Mouse (Mus musculus) embryonic fibroblast, embryonic 13.5 days (primary cell): ENCODE results near the gene Ccdc61.

Experiments used
- CTCF ChIP-seq: IDR thresholded peaks from 2 replicates; pipeline ENCODE4 v1.5.1; 2011; ENCODE audit warnings: mild to moderate bottlenecking, control low read depth, low read length, moderate library complexity, borderline replicate concordance; ENCODE audit not compliant: insufficient read depth
- POLR2A ChIP-seq: IDR thresholded peaks from 2 replicates; pipeline ENCODE4 v1.6.1; 2011; ENCODE audit warnings: low read depth, mild to moderate bottlenecking, control low read depth, low read length, moderate library complexity

GRCm38 (mm10) chr7:18858310-18858916, 51.8 kb downstream of the Ccdc61 start:
- TF ChIP-seq CTCF: no peak
- TF ChIP-seq POLR2A: no peak
